Mouse (Mus musculus): ENCODE measurements at regions not wholly inside any gene's neighbourhood (a gene's known extent, or its start where the extent isn't known, plus 50 kb on each side); places are given as distances from the start of the nearest gene placed in this dataset.

- H3K4me1 ChIP-seq (ENCODE audit: control insufficient read depth, insufficient read depth) = no peaks in the 10 kb centered on the region
- H3K27ac ChIP-seq (ENCODE audit: low read depth) = no peak overlapping the region
- DNase-seq (ENCODE audit: low spot score) (no peak), ATAC-seq (ENCODE audit: insufficient read depth, low read depth) (no peak)
- WGBS = 7% methylated on average over 2 of the region's 2 CpGs
- H3K4me2 ChIP-seq (ENCODE audit: low read depth, low read length) = no peak overlapping the region
- no peak overlapping the region for H3K4me3 ChIP-seq (ENCODE audit: low read depth, low read length)
- H3K9ac ChIP-seq (replicated peaks; ENCODE audit: low read depth, low read length) = no peak overlapping the region
- H3K9me3 ChIP-seq (replicated peaks; ENCODE audit: control insufficient read depth, low read length) = no peaks in the 10 kb centered on the region
- TF ChIP-seq EP300 (IDR thresholded peaks at IDR 0.05; ENCODE audit: low read depth) (no peak), CTCF (IDR thresholded peaks at IDR 0.05; ENCODE audit: low read depth) (peak; percentile 47)
- H3K27me3 ChIP-seq (ENCODE audit: control insufficient read depth, insufficient read depth, low read length) = no peaks in the 10 kb centered on the region
- H3K36me3 ChIP-seq (replicated peaks; ENCODE audit: control insufficient read depth, insufficient read depth, low read length) = no peaks in the 10 kb centered on the region
Measured at GRCm38 (mm10) chr10:61019566-61019965, 69.6 kb upstream of the Pcbd1 start.

GRCm38 (mm10) chr10:61012199-61012695 is 76.9 kb upstream of the Pcbd1 start:
- Histone ChIP-seq H3K36me3 (replicated peaks; ENCODE audit: control insufficient read depth, insufficient read depth, low read length) (no peaks in the 10 kb centered on the region), H3K4me2 (ENCODE audit: low read depth, low read length) (no peak overlapping the region), H3K9me3 (replicated peaks; ENCODE audit: control insufficient read depth, low read length) (no peaks in the 10 kb centered on the region), H3K9ac (replicated peaks; ENCODE audit: low read depth, low read length) (no peak overlapping the region), H3K27ac (ENCODE audit: low read depth) (no peak overlapping the region), H3K27me3 (ENCODE audit: control insufficient read depth, insufficient read depth, low read length) (no peaks in the 10 kb centered on the region), H3K4me3 (ENCODE audit: low read depth, low read length) (no peak overlapping the region), H3K4me1 (ENCODE audit: control insufficient read depth, insufficient read depth) (no peaks in the 10 kb centered on the region)
- 77% methylated on average over 1 of the region's 1 CpGs for WGBS
- ATAC-seq (ENCODE audit: insufficient read depth, low read depth) = no peak
- no peak for TF ChIP-seq CTCF (IDR thresholded peaks at IDR 0.05; ENCODE audit: low read depth)
- TF ChIP-seq EP300 (IDR thresholded peaks at IDR 0.05; ENCODE audit: low read depth) = no peak
- DNase-seq (ENCODE audit: low spot score) = no peak

- Histone ChIP-seq H3K4me1 (ENCODE audit: control insufficient read depth, insufficient read depth) (no peaks in the 10 kb centered on the region), H3K9ac (replicated peaks; ENCODE audit: low read depth, low read length) (no peak overlapping the region), H3K27me3 (ENCODE audit: control insufficient read depth, insufficient read depth, low read length) (no peaks in the 10 kb centered on the region), H3K27ac (ENCODE audit: low read depth) (no peak overlapping the region), H3K4me2 (ENCODE audit: low read depth, low read length) (no peak overlapping the region), H3K9me3 (replicated peaks; ENCODE audit: control insufficient read depth, low read length) (no peaks in the 10 kb centered on the region), H3K36me3 (replicated peaks; ENCODE audit: control insufficient read depth, insufficient read depth, low read length) (no peaks in the 10 kb centered on the region), H3K4me3 (ENCODE audit: low read depth, low read length) (no peak overlapping the region)
- TF ChIP-seq EP300 (IDR thresholded peaks at IDR 0.05; ENCODE audit: low read depth) = no peak
- TF ChIP-seq CTCF (IDR thresholded peaks at IDR 0.05; ENCODE audit: low read depth) = no peak
- no peak for ATAC-seq (ENCODE audit: insufficient read depth, low read depth)
- no peak for DNase-seq (ENCODE audit: low spot score)
- 60% methylated on average over 4 of the region's 4 CpGs for WGBS
Measured at GRCm38 (mm10) chr10:61010697-61011096, 78.4 kb upstream of the Pcbd1 start.

- Histone ChIP-seq H3K36me3 (replicated peaks; ENCODE audit: control insufficient read depth, insufficient read depth, low read length) (no peaks in the 10 kb centered on the region), H3K9me3 (replicated peaks; ENCODE audit: control insufficient read depth, low read length) (no peaks in the 10 kb centered on the region), H3K27me3 (ENCODE audit: control insufficient read depth, insufficient read depth, low read length) (no peaks in the 10 kb centered on the region), H3K9ac (replicated peaks; ENCODE audit: low read depth, low read length) (no peak overlapping the region), H3K4me2 (ENCODE audit: low read depth, low read length) (no peak overlapping the region), H3K4me3 (ENCODE audit: low read depth, low read length) (no peak overlapping the region), H3K4me1 (ENCODE audit: control insufficient read depth, insufficient read depth) (no peaks in the 10 kb centered on the region), H3K27ac (ENCODE audit: low read depth) (no peak overlapping the region)
- ATAC-seq (ENCODE audit: insufficient read depth, low read depth) (no peak), DNase-seq (ENCODE audit: low spot score) (no peak)
- 79% methylated on average over 3 of the region's 3 CpGs for WGBS
- TF ChIP-seq EP300 (IDR thresholded peaks at IDR 0.05; ENCODE audit: low read depth) = no peak
- TF ChIP-seq CTCF (IDR thresholded peaks at IDR 0.05; ENCODE audit: low read depth) = no peak
Measured at GRCm38 (mm10) chr10:61007403-61007802, 81.7 kb upstream of the Pcbd1 start.

- 41% methylated on average over 22 of the region's 22 CpGs for WGBS
- peak; percentile 34 for DNase-seq (ENCODE audit: low spot score)
- Histone ChIP-seq H3K9ac (replicated peaks; ENCODE audit: low read depth, low read length) (no peak overlapping the region), H3K27me3 (ENCODE audit: control insufficient read depth, insufficient read depth, low read length) (no peaks in the 10 kb centered on the region), H3K36me3 (replicated peaks; ENCODE audit: control insufficient read depth, insufficient read depth, low read length) (no peaks in the 10 kb centered on the region), H3K4me1 (ENCODE audit: control insufficient read depth, insufficient read depth) (peaks cover 3% of the 10 kb centered on the region; the same call in 1 of the 2 replicates), H3K27ac (ENCODE audit: low read depth) (peak overlapping the region; percentile 34), H3K9me3 (replicated peaks; ENCODE audit: control insufficient read depth, low read length) (0 out of 2 replicates have a peak, but pooled peaks cover 4% of the 10 kb centered on the region), H3K4me3 (ENCODE audit: low read depth, low read length) (no peak overlapping the region), H3K4me2 (ENCODE audit: low read depth, low read length) (peak overlapping the region; percentile 19; the same call in 1 of the 2 replicates)
- TF ChIP-seq CTCF (IDR thresholded peaks at IDR 0.05; ENCODE audit: low read depth) (no peak), EP300 (IDR thresholded peaks at IDR 0.05; ENCODE audit: low read depth) (no peak)
- ATAC-seq (ENCODE audit: insufficient read depth, low read depth) = peak; percentile 50
Measured at GRCm38 (mm10) chr10:61001745-61002160, 87.4 kb upstream of the Pcbd1 start.

- no peak overlapping the region for H3K27ac ChIP-seq (ENCODE audit: low read depth)
- peaks cover 12% of the 10 kb centered on the region; the same call in 1 of the 2 replicates for H3K9me3 ChIP-seq (replicated peaks; ENCODE audit: control insufficient read depth, low read length)
- no peak for TF ChIP-seq EP300 (IDR thresholded peaks at IDR 0.05; ENCODE audit: low read depth)
- TF ChIP-seq CTCF (IDR thresholded peaks at IDR 0.05; ENCODE audit: low read depth) = no peak
- DNase-seq (ENCODE audit: low spot score) (no peak), ATAC-seq (ENCODE audit: insufficient read depth, low read depth) (no peak)
- H3K4me1 ChIP-seq (ENCODE audit: control insufficient read depth, insufficient read depth) = peaks cover 3% of the 10 kb centered on the region; the same call in 1 of the 2 replicates
- no peaks in the 10 kb centered on the region for H3K27me3 ChIP-seq (ENCODE audit: control insufficient read depth, insufficient read depth, low read length)
- H3K9ac ChIP-seq (replicated peaks; ENCODE audit: low read depth, low read length) = no peak overlapping the region
- no peaks in the 10 kb centered on the region for H3K36me3 ChIP-seq (replicated peaks; ENCODE audit: control insufficient read depth, insufficient read depth, low read length)
- 52% methylated on average over 9 of the region's 9 CpGs for WGBS
- no peak overlapping the region for H3K4me2 ChIP-seq (ENCODE audit: low read depth, low read length)
- H3K4me3 ChIP-seq (ENCODE audit: low read depth, low read length) = no peak overlapping the region
Measured at GRCm38 (mm10) chr10:60997393-60997792, 91.7 kb upstream of the Pcbd1 start.
